Mouse (Mus musculus) inflammation-experienced regulatory T-cells, adult 6 months (primary cell): ENCODE results near the gene Bptf. TPM values are rescaled to one million over a fixed set of nuclear protein-coding genes. Genes with fewer than 3 reads are reported as not detected.

Experiments used
- polyA plus RNA-seq, 3 experiments: library from polyadenylated mRNA; unstranded; fragments of 100-300 nt; shearing (Covaris generic); gene quantifications; one replicate each; pipeline ENCODE4 v1.2.1; 2017

Gene Bptf
- polyA plus RNA-seq, 3 experiments from 2014 or later = 44.7 to 85.4 (median 83.8) TPM

Other genes with a start within 250 kb of the Bptf start
- gene Smurf2, start 211.4 kb downstream of the Bptf start, polyA plus RNA-seq = 10 to 100 TPM in 2 of 3 experiments, 1 to 10 TPM in 1; 8.4 to 25.2 (median 21.6) TPM
- 100 to 1,000 TPM; 112 to 274 (median 131) TPM for gene Kpna2, start 132.6 kb downstream of the Bptf start, polyA plus RNA-seq
- gene 1810010H24Rik, start 106.4 kb downstream of the Bptf start, polyA plus RNA-seq = 1 to 10 TPM in 1 of 3 experiments, under 1 TPM in 2; 0.75 to 1.1 (median 0.88) TPM
- gene Nol11, start 57.3 kb upstream of the Bptf start, polyA plus RNA-seq = 10 to 100 TPM; 39.3 to 62.7 (median 43.0) TPM